Mouse (Mus musculus) T-helper 17 cell (primary cell): ENCODE measurements around the gene Irgq.

Experiments
- in situ Hi-C, 2 experiments: fragments of 300-600 bp; cut with MboI, MseI; formaldehyde crosslinking; loops; 1 replicate in 1 of 2; 2 replicates in 1 of 2; pipeline ENCODE4 v1.15.1; 2025; ENCODE audit warnings: high pct_unique_total_duplicates in 2 of 2

Irgq gene

GRCm38 (mm10) chr7:24546634-24547389 lies 16.3 kb downstream of the Irgq start:
- in situ Hi-C loops: no loop called here

- in situ Hi-C loops: no loop called here
Observed at GRCm38 (mm10) chr7:24547534-24548036, 17.1 kb downstream of the Irgq start.

GRCm38 (mm10) chr7:24551985-24552759 lies 21.7 kb downstream of the Irgq start:
- in situ Hi-C loops: loop anchor here in 1 of 2 experiments (5.0 kb wide), 1 partner anchor 35 kb away; no protein-coding TSS in a partner anchor

GRCm38 (mm10) chr7:24555786-24556185 lies 25.3 kb downstream of the Irgq start:
- in situ Hi-C loops: no loop called here

- in situ Hi-C loops: no loop called here
Observed at GRCm38 (mm10) chr7:24561450-24561849, 31.0 kb downstream of the Irgq start.

- in situ Hi-C loops: no loop called here
Observed at GRCm38 (mm10) chr7:24563191-24563836, 32.8 kb downstream of the Irgq start.

GRCm38 (mm10) chr7:24563837-24564206 lies 33.3 kb downstream of the Irgq start:
- in situ Hi-C loops: no loop called here

- in situ Hi-C loops: no loop called here
Observed at GRCm38 (mm10) chr7:24564607-24565265, 34.2 kb downstream of the Irgq start.

GRCm38 (mm10) chr7:24565627-24566026 lies 35.1 kb downstream of the Irgq start:
- in situ Hi-C loops: no loop called here

GRCm38 (mm10) chr7:24566206-24566605 lies 35.7 kb downstream of the Irgq start:
- in situ Hi-C loops: no loop called here

- in situ Hi-C loops: no loop called here
Observed at GRCm38 (mm10) chr7:24568512-24568911, 38.0 kb downstream of the Irgq start.

GRCm38 (mm10) chr7:24571071-24571470 lies 40.6 kb downstream of the Irgq start:
- in situ Hi-C loops: no loop called here

- in situ Hi-C loops: no loop called here
Observed at GRCm38 (mm10) chr7:24572455-24572854, 42.0 kb downstream of the Irgq start.

GRCm38 (mm10) chr7:24574224-24574796 lies 43.8 kb downstream of the Irgq start:
- in situ Hi-C loops: no loop called here

GRCm38 (mm10) chr7:24577811-24578210 lies 47.3 kb downstream of the Irgq start:
- in situ Hi-C loops: no loop called here

- in situ Hi-C loops: no loop called here
Observed at GRCm38 (mm10) chr7:24584876-24585275, 54.4 kb downstream of the Irgq start.

- in situ Hi-C loops: no loop called here
Observed at GRCm38 (mm10) chr7:24585995-24586394, 55.5 kb downstream of the Irgq start.

- in situ Hi-C loops: no loop called here
Observed at GRCm38 (mm10) chr7:24586828-24587227, 56.3 kb downstream of the Irgq start.

GRCm38 (mm10) chr7:24587330-24588105 lies 57.0 kb downstream of the Irgq start, which contains the start of the genes Ethe1 and Zfp575:
Gene Ethe1, plus strand, starts transcription at chr7:24587543.
Gene Zfp575, minus strand, starts transcription at chr7:24587641.
- in situ Hi-C loops: no loop called here
